Mouse (Mus musculus) retina, embryonic 14.5 days (tissue): ENCODE data around the gene Smg6.
A peak's percentile ranks its signal among the peaks of the same experiment; 100 is the strongest.

Source experiments
- DNase-seq: peaks from one replicate; pipeline ENCODE4 v3.0.0-alpha.2; 2015; ENCODE audit warnings: low spot score

The Smg6 gene

GRCm38 (mm10) chr11:74925577-74926387, at the start of gene Smg6, which contains the start of gene Srr:
Smg6 (plus strand) TSS chr11:74925823.
Srr (minus strand) TSS chr11:74925948.
- DNase-seq, result peak; percentile 97

GRCm38 (mm10) chr11:74876801-74877200, 48.8 kb upstream of the Smg6 start:
- peak; percentile 78 for DNase-seq

GRCm38 (mm10) chr11:74880999-74881398, 44.6 kb upstream of the Smg6 start:
- no peak for DNase-seq

- no peak for DNase-seq
Observed at GRCm38 (mm10) chr11:74881979-74882378, 43.6 kb upstream of the Smg6 start.

GRCm38 (mm10) chr11:74883098-74883497, 42.5 kb upstream of the Smg6 start:
- no peak for DNase-seq

GRCm38 (mm10) chr11:74894619-74895018, 31.0 kb upstream of the Smg6 start:
- DNase-seq, result no peak

GRCm38 (mm10) chr11:74895980-74896900, 29.4 kb upstream of the Smg6 start:
- peak; percentile 66 for DNase-seq

- DNase-seq, result peak; percentile 75
Observed at GRCm38 (mm10) chr11:74896901-74897677, 28.5 kb upstream of the Smg6 start, which contains the start of gene Sgsm2. Sgsm2 (minus strand) TSS chr11:74897060.

GRCm38 (mm10) chr11:74897678-74898516, 27.7 kb upstream of the Smg6 start, which contains the start of gene Tsr1:
Tsr1 (plus strand) TSS chr11:74898071.
- DNase-seq, result peak; percentile 94

- no peak for DNase-seq
Observed at GRCm38 (mm10) chr11:74898517-74898827, 27.2 kb upstream of the Smg6 start.

- no peak for DNase-seq
Observed at GRCm38 (mm10) chr11:74901555-74901954, 24.1 kb upstream of the Smg6 start.

GRCm38 (mm10) chr11:74902416-74902815, 23.2 kb upstream of the Smg6 start:
- no peak for DNase-seq

- no peak for DNase-seq
Observed at GRCm38 (mm10) chr11:74907850-74908249, 17.8 kb upstream of the Smg6 start.

- no peak for DNase-seq
Observed at GRCm38 (mm10) chr11:74908618-74909399, 16.8 kb upstream of the Smg6 start.

GRCm38 (mm10) chr11:74909978-74910377, 15.6 kb upstream of the Smg6 start:
- no peak for DNase-seq

GRCm38 (mm10) chr11:74912492-74912891, 13.1 kb upstream of the Smg6 start:
- no peak for DNase-seq

- no peak for DNase-seq
Observed at GRCm38 (mm10) chr11:74919249-74919648, 6.4 kb upstream of the Smg6 start.

GRCm38 (mm10) chr11:74924149-74924548, 1.5 kb upstream of the Smg6 start:
- peak; percentile 15 for DNase-seq

- no peak for DNase-seq
Observed at GRCm38 (mm10) chr11:74926388-74927005, 874 bp downstream of the Smg6 start.

- DNase-seq, result no peak
Observed at GRCm38 (mm10) chr11:74927236-74927725, 1.7 kb downstream of the Smg6 start.
